Mouse (Mus musculus): Measurements from ENCODE around the gene Atp2c1. TPM values are rescaled to one million over a fixed set of nuclear protein-coding genes. Genes with fewer than 3 reads are reported as not detected.

Gene Atp2c1
- polyA plus RNA-seq (2017; shearing (Covaris generic)), result 17.2 TPM

GRCm38 (mm10) chr9:105527219-105527618 lies at the start of gene Atp2c1:
TSS of gene Atp2c1 (minus strand) at chr9:105527319.

GRCm38 (mm10) chr9:105395218-105395627 lies 131.9 kb downstream of the Atp2c1 start, which contains the start of the genes Aste1 and Nek11:
TSS of gene Aste1 (plus strand) at chr9:105395392.
TSS of gene Nek11 (minus strand) at chr9:105395524.

Other genes starting within 250 kb of the Atp2c1 start
- gene Aste1, start 131.9 kb downstream of the Atp2c1 start, polyA plus RNA-seq (2017; shearing (Covaris generic)), result 37.2 TPM
- not detected for gene Nek11, start 131.8 kb downstream of the Atp2c1 start, polyA plus RNA-seq (2017; shearing (Covaris generic))
- 48.4 TPM for gene Pik3r4, start 115.7 kb upstream of the Atp2c1 start, polyA plus RNA-seq (2017; shearing (Covaris generic))

All from CD4-positive, CD25-positive, alpha-beta regulatory T cell, adult 9 weeks (primary cell).